Mouse (Mus musculus): ENCODE measurements at regions not wholly inside any gene's neighbourhood (a gene's known extent, or its start where the extent isn't known, plus 50 kb on each side); places are given as distances from the start of the nearest gene placed in this dataset.

- H3K9me3 ChIP-seq (replicated peaks; ENCODE audit: low read length), result no peaks in the 10 kb centered on the region
- in situ Hi-C loops (cut with MboI; ENCODE audit: low pct_ligation_motif_present, low pct_unique_long_range_greater_than_20kb, low sequenced_read_pairs) (no loop called here), dilution Hi-C loops (cut with MboI; ENCODE audit: extremely low pct_ligation_motif_present, extremely low pct_unique_long_range_greater_than_20kb, low sequenced_read_pairs) (no loop called here)
- no peak overlapping the region for H3K27ac ChIP-seq (ENCODE audit: insufficient read depth, low read depth)
- H3K4me1 ChIP-seq (ENCODE audit: control insufficient read depth in 1 of 2, insufficient read depth in 2 of 2), result peaks cover 0 to 4% of the 10 kb centered on the region in 2 experiments; a peak in 1 of 4 replicates
- no peaks in the 10 kb centered on the region for H3K36me3 ChIP-seq (replicated peaks in 1 of 2; ENCODE audit: control insufficient read depth in 1 of 2, insufficient read depth in 1 of 2, low read length in 1 of 2)
- DNase-seq (ENCODE audit: extremely low read depth), result no peak
- no peak overlapping the region for H3K4me3 ChIP-seq (replicated peaks in 1 of 3; ENCODE audit: low read depth in 2 of 3, low read length in 2 of 3, poor library complexity in 1 of 3)
- no peaks in the 10 kb centered on the region for H3K27me3 ChIP-seq (replicated peaks)
- H3K9ac ChIP-seq (ENCODE audit: insufficient read depth, low read depth), result no peak overlapping the region
- no peak overlapping the region for H3K4me2 ChIP-seq (ENCODE audit: insufficient read depth, low read depth, poor library complexity, severe bottlenecking)
- no peak for TF ChIP-seq MAFK (IDR thresholded peaks at IDR 0.05; ENCODE audit: insufficient replicate concordance, low read length)
- no peak for TF ChIP-seq JUN (IDR thresholded peaks at IDR 0.05; ENCODE audit: insufficient read depth, low read depth, low read length)
- no peak for TF ChIP-seq CHD1 (IDR thresholded peaks at IDR 0.05; ENCODE audit: low read depth, low read length)
- no peak for TF ChIP-seq MEF2A (IDR thresholded peaks at IDR 0.05; ENCODE audit: borderline replicate concordance, low read depth, low read length)
- no peak for TF ChIP-seq ZMIZ1 (IDR thresholded peaks at IDR 0.05; ENCODE audit: low read depth, low read length)
- no peak for TF ChIP-seq RAD21 (IDR thresholded peaks at IDR 0.05; ENCODE audit: low read depth, low read length)
- no peak for TF ChIP-seq NELFE (IDR thresholded peaks at IDR 0.05; ENCODE audit: low read depth, low read length)
- no peak for TF ChIP-seq RCOR1 (conservative IDR thresholded peaks at IDR 0.05; ENCODE audit: low read depth, low read length)
- no peak for TF ChIP-seq POLR2A (IDR thresholded peaks at IDR 0.05; ENCODE audit: low read depth, low read length)
- no peak for TF ChIP-seq ELF1 (IDR thresholded peaks at IDR 0.05; ENCODE audit: low read depth, low read length)
- no peak for TF ChIP-seq MAX (IDR thresholded peaks at IDR 0.05; ENCODE audit: low read length)
- TF ChIP-seq TCF12 (IDR thresholded peaks at IDR 0.05; ENCODE audit: low read depth, low read length), result no peak
- H3K79me2 ChIP-seq (replicated peaks; ENCODE audit: control insufficient read depth, extremely low read depth, insufficient read depth, poor library complexity, severe bottlenecking), result no peaks in the 10 kb centered on the region
Measured at GRCm38 (mm10) chr10:14326229-14326628, 219.2 kb downstream of the Adgrg6 start.

- Histone ChIP-seq H3K9me3 (replicated peaks; ENCODE audit: low read length) (no peaks in the 10 kb centered on the region), H3K4me1 (ENCODE audit: control insufficient read depth in 1 of 2, insufficient read depth in 2 of 2) (peaks cover 0 to 3% of the 10 kb centered on the region in 2 experiments; a peak in 1 of 4 replicates), H3K9ac (ENCODE audit: insufficient read depth, low read depth) (no peak overlapping the region), H3K36me3 (replicated peaks in 1 of 2; ENCODE audit: control insufficient read depth in 1 of 2, insufficient read depth in 1 of 2, low read length in 1 of 2) (no peaks in the 10 kb centered on the region), H3K4me2 (ENCODE audit: insufficient read depth, low read depth, poor library complexity, severe bottlenecking) (no peak overlapping the region), H3K4me3 (replicated peaks in 1 of 3; ENCODE audit: low read depth in 2 of 3, low read length in 2 of 3, poor library complexity in 1 of 3) (no peak overlapping the region), H3K27ac (ENCODE audit: insufficient read depth, low read depth) (no peak overlapping the region), H3K79me2 (replicated peaks; ENCODE audit: control insufficient read depth, extremely low read depth, insufficient read depth, poor library complexity, severe bottlenecking) (no peaks in the 10 kb centered on the region), H3K27me3 (replicated peaks) (no peaks in the 10 kb centered on the region)
- DNase-seq (ENCODE audit: extremely low read depth), result peak; percentile 63
- dilution Hi-C loops (cut with MboI; ENCODE audit: extremely low pct_ligation_motif_present, extremely low pct_unique_long_range_greater_than_20kb, low sequenced_read_pairs), result no loop called here
- no peak for TF ChIP-seq NRF1 (IDR thresholded peaks at IDR 0.05; ENCODE audit: low read depth, low read length)
- TF ChIP-seq SMC3 (IDR thresholded peaks at IDR 0.05; ENCODE audit: low read depth, low read length), result peak; percentile 84
- peak; percentile 75 for TF ChIP-seq RAD21 (IDR thresholded peaks at IDR 0.05; ENCODE audit: low read depth, low read length)
- no peak for TF ChIP-seq TCF12 (IDR thresholded peaks at IDR 0.05; ENCODE audit: low read depth, low read length)
- TF ChIP-seq E2F4 (IDR thresholded peaks at IDR 0.05; ENCODE audit: insufficient replicate concordance, low read depth, low read length), result no peak
- TF ChIP-seq POLR2A (IDR thresholded peaks at IDR 0.05; ENCODE audit: low read depth, low read length), result no peak
- TF ChIP-seq MYC (IDR thresholded peaks at IDR 0.05; ENCODE audit: low read depth, low read length), result no peak
- TF ChIP-seq GABPA (IDR thresholded peaks at IDR 0.05; ENCODE audit: insufficient replicate concordance, low read depth, low read length), result no peak
- no peak for TF ChIP-seq BHLHE40 (IDR thresholded peaks at IDR 0.05; ENCODE audit: low read depth, low read length)
- no peak for TF ChIP-seq ELF1 (IDR thresholded peaks at IDR 0.05; ENCODE audit: low read depth, low read length)
- no peak for TF ChIP-seq USF2 (conservative IDR thresholded peaks at IDR 0.05; ENCODE audit: low read depth, low read length)
- TF ChIP-seq ZKSCAN1 (IDR thresholded peaks at IDR 0.05; ENCODE audit: borderline replicate concordance, low read depth, low read length), result no peak
- peak; percentile 71 to 74; a peak in 3 of 4 replicates for TF ChIP-seq CTCF (conservative IDR thresholded peaks at IDR 0.05 in 1 of 2, IDR thresholded peaks at IDR 0.05 in 1 of 2; ENCODE audit: low read depth in 2 of 2, low read length in 2 of 2)
- TF ChIP-seq ZC3H11A (IDR thresholded peaks at IDR 0.05; ENCODE audit: low read depth, low read length), result 0 out of 2 replicates have a peak, but pooled peaks have one; percentile 33
- in situ Hi-C loops (cut with MboI; ENCODE audit: low pct_ligation_motif_present, low pct_unique_long_range_greater_than_20kb, low sequenced_read_pairs), result no loop called here
Measured at GRCm38 (mm10) chr10:14321503-14321902, 224.0 kb downstream of the Adgrg6 start.
